Mouse (Mus musculus) bone marrow, adult 2 months (tissue): Measurements from ENCODE around the gene Mrpl22. TPM values are rescaled to one million over a fixed set of nuclear protein-coding genes. Genes with fewer than 3 reads are reported as not detected.
"Not testable (repeated sequence)": the region's sequence is repeated elsewhere in the genome, so short reads cannot be mapped to it uniquely, and the experiment has no call there.

ENCODE experiments used
- H3K27ac ChIP-seq: fragments of 200-500 bp; 2 replicates; pipeline ENCODE4 v1.5.1; 2012; ENCODE audit warnings: low read depth, mild to moderate bottlenecking, control low read depth, inconsistent platforms, low read length; ENCODE audit not compliant: control insufficient read depth, poor library complexity, insufficient read depth
- H3K4me1 ChIP-seq: fragments of 200-500 bp; 2 replicates; pipeline ENCODE4 v1.6.1; 2011; ENCODE audit warnings: low read length; ENCODE audit not compliant: control insufficient read depth, insufficient read depth
- H3K4me3 ChIP-seq: fragments of 200-500 bp; replicated peaks from 2 replicates; pipeline ENCODE3; 2011; ENCODE audit warnings: mild to moderate bottlenecking, low read depth, low read length, control low read depth; ENCODE audit not compliant: control insufficient read depth
- CTCF ChIP-seq: fragments of 200-500 bp; IDR thresholded peaks from 2 replicates; pipeline ENCODE4 v1.5.1; 2011; ENCODE audit warnings: low read length, control low read depth; ENCODE audit not compliant: control insufficient read depth, insufficient read depth
- POLR2A ChIP-seq: fragments of 200-500 bp; IDR thresholded peaks from 2 replicates; pipeline ENCODE4 v1.6.1; 2011; ENCODE audit warnings: low read depth, mild to moderate bottlenecking, control low read depth, low read length, borderline replicate concordance; ENCODE audit not compliant: control insufficient read depth
- WGBS: fragments of 180-500 bp; shearing (Covaris S2); methylation state at CpG from one replicate; pipeline ENCODE4 v1.1.7; 2018; 5-methylcytosine and 5-hydroxymethylcytosine counted together
- polyA plus RNA-seq: library from polyadenylated mRNA; stranded (reverse); fragments of >200 nt; gene quantifications from 2 replicates; pipeline ENCODE4 v1.2.4, GENCODE M21; 2011; ENCODE audit warnings: low replicate concordance; ENCODE audit not compliant: missing spikeins, insufficient read depth, insufficient read length

The Mrpl22 gene
- polyA plus RNA-seq, 1 experiment = 28.3 TPM

GRCm38 (mm10) chr11:58167822-58168166, 3.7 kb upstream of the Mrpl22 start:
- TF ChIP-seq CTCF = no peak
- TF ChIP-seq POLR2A = no peak
- WGBS = under 1% methylated on average over 8 of the region's 8 CpGs
- Histone ChIP-seq H3K4me3 (peak overlapping the region; percentile 86), H3K4me1 (peaks cover 1% of the 10 kb centered on the region), H3K27ac (peak overlapping the region; percentile 73; the same call in 1 of the 2 replicates)

DNA sequence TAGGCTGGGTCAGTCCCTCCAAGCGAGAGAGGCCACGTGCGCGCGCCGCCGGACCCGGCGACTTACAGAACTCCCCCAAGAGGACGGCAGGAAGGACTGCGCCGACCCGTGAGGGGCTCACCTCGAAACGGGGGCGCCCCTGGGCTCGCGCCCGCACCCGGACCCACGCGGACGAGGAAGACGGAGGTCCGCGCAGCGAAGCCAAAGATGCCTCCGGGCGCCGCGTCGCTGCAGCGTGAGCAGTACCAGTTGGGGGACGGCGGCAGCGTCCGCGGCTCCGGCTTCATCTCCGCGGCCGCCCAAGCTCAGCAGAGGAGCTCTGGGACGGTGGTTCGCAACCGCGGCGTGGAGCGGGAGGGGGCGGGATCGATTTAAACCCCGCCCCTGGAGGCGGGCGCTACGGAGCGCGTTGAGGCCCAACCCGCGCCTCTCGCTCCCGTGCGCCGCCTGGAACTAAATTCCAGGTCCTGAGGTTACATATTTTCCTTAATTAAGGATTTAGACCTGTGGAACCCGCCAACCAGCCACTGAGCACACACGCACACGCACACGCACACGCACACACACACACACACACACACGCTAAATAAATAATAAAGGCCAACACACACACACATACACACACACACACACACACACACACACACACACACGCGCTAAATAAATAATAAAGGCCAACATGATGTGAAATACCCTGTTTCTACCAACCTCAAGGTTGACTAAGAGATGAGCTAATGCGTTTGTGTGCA, 3.1 kb upstream of the Mrpl22 start, which contains the start of gene Gemin5:
Gemin5 (minus strand) TSS at position 373 of the 749 bp plus-strand sequence.
- WGBS = under 1% methylated on average over 71 of the region's 71 CpGs
- peaks cover 1% of the 10 kb centered on the region for H3K4me1 ChIP-seq
- TF ChIP-seq POLR2A (peak; percentile 49; the same call in 1 of the 2 replicates), CTCF (no peak)
- peak within 1 kb of the TSS; percentile 86 for H3K4me3 ChIP-seq
- peak within 1 kb of the TSS; percentile 73 for H3K27ac ChIP-seq

- TF ChIP-seq POLR2A (no peak), CTCF (no peak)
- Histone ChIP-seq H3K4me1 (peaks cover 1% of the 10 kb centered on the region), H3K4me3 (no peak overlapping the region), H3K27ac (no peak overlapping the region)
- 82% methylated on average over 4 of the region's 4 CpGs for WGBS
Observed at GRCm38 (mm10) chr11:58169666-58170065, 1.8 kb upstream of the Mrpl22 start.

- H3K4me1 ChIP-seq = no peaks in the 10 kb centered on the region; the same call in 1 of the 2 replicates
- WGBS = 13% methylated on average over 3 of the region's 3 CpGs
- TF ChIP-seq POLR2A (no peak), CTCF (peak; percentile 49)
- no peak overlapping the region for H3K4me3 ChIP-seq
- no peak overlapping the region for H3K27ac ChIP-seq
Observed at GRCm38 (mm10) chr11:58179563-58179962, 8.1 kb downstream of the Mrpl22 start.

- H3K4me1 ChIP-seq, H3K4me3 ChIP-seq, H3K27ac ChIP-seq: not testable (repeated sequence)
- 88% methylated on average over 6 of the region's 6 CpGs for WGBS
Observed at GRCm38 (mm10) chr11:58179986-58180385, 8.5 kb downstream of the Mrpl22 start.

GRCm38 (mm10) chr11:58180756-58181155, 9.3 kb downstream of the Mrpl22 start:
- Histone ChIP-seq H3K27ac (no peak overlapping the region), H3K4me1 (no peaks in the 10 kb centered on the region; the same call in 1 of the 2 replicates), H3K4me3 (no peak overlapping the region)
- WGBS = 91% methylated on average over 7 of the region's 7 CpGs
- TF ChIP-seq CTCF = no peak
- TF ChIP-seq POLR2A = no peak

- H3K4me3 ChIP-seq = peak overlapping the region; percentile 60
- 2% methylated on average over 3 of the region's 3 CpGs for WGBS
- no peak for TF ChIP-seq POLR2A
- TF ChIP-seq CTCF = no peak
- H3K4me1 ChIP-seq = no peaks in the 10 kb centered on the region; the same call in 1 of the 2 replicates
- peak overlapping the region; percentile 43; the same call in 1 of the 2 replicates for H3K27ac ChIP-seq
Observed at GRCm38 (mm10) chr11:58183579-58183978, 12.1 kb downstream of the Mrpl22 start.

DNA sequence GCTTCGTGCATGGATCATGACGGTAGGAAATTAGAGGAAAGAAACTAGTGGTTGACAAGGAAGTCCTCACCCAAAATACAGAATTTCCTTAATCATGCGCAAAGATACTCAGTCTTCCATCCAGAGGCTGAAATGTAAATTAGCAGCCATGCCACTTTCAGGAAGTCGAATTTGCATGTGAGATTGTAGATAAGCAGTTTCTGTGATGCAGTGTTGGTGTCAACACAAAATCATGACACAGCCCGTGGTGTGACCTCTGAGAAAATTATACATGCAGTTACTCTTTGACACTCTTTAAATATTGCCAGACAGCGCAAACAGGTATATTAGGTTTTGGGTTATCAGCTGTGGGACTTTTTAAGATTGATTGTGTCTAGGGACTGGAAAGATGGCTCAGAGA, 18.2 kb downstream of the Mrpl22 start:
- Histone ChIP-seq H3K4me3 (no peak overlapping the region), H3K4me1 (no peaks in the 10 kb centered on the region; the same call in 1 of the 2 replicates), H3K27ac (no peak overlapping the region)
- 81% methylated on average over 6 of the region's 6 CpGs for WGBS
- TF ChIP-seq POLR2A (no peak), CTCF (no peak)
